Mouse (Mus musculus) myocyte (in vitro differentiated cells): ENCODE measurements around the gene Kifc3. TPM values are rescaled to one million over a fixed set of nuclear protein-coding genes. Genes with fewer than 3 reads are reported as not detected.

Experiments used
- H3K27me3 ChIP-seq: one replicate; pipeline ENCODE4 v1.6.1; 2011; ENCODE audit not compliant: control insufficient read depth, insufficient read depth, insufficient read length
- H3K36me3 ChIP-seq: one replicate; pipeline ENCODE4 v1.6.1; 2011; ENCODE audit not compliant: control insufficient read depth, insufficient read depth
- H3K4me2 ChIP-seq: one replicate; pipeline ENCODE4 v1.6.1; 2011; ENCODE audit warnings: low read depth, control low read depth
- H3K4me3 ChIP-seq: one replicate; pipeline ENCODE4 v1.5.1; 2011; ENCODE audit warnings: mild to moderate bottlenecking, control low read depth, moderate library complexity
- H3K79me2 ChIP-seq: one replicate; pipeline ENCODE4 v1.6.1; 2011; ENCODE audit not compliant: control insufficient read depth, insufficient read depth
- H3ac ChIP-seq: one replicate; pipeline ENCODE4 v1.6.1; 2011; ENCODE audit not compliant: control insufficient read depth, insufficient read length
- CEBPB ChIP-seq: IDR thresholded peaks from 2 replicates; pipeline ENCODE4 v1.6.1; 2011; ENCODE audit warnings: mild to moderate bottlenecking, moderate library complexity; ENCODE audit not compliant: poor library complexity, insufficient read depth, severe bottlenecking
- E2F4 ChIP-seq: IDR thresholded peaks from one replicate; pipeline ENCODE4 v1.6.1; 2011; ENCODE audit warnings: mild to moderate bottlenecking, control low read depth, moderate library complexity; ENCODE audit not compliant: insufficient read depth
- MAX ChIP-seq: IDR thresholded peaks from one replicate; pipeline ENCODE4 v1.6.1; 2011; ENCODE audit warnings: low read depth, mild to moderate bottlenecking, control low read depth
- MYOD1 ChIP-seq, 3 experiments: IDR thresholded peaks; one replicate each; pipeline ENCODE4 v1.6.1; 2011; ENCODE audit warnings: control low read depth in 2 of 3, low read depth in 2 of 3, mild to moderate bottlenecking in 2 of 3, moderate library complexity in 1 of 3; ENCODE audit not compliant: insufficient read length in 2 of 3, control insufficient read depth in 1 of 3
- MYOG ChIP-seq, 3 experiments: IDR thresholded peaks; one replicate each; pipeline ENCODE4 v1.6.1; 2011; ENCODE audit warnings: control low read depth in 2 of 3, low read depth in 2 of 3, mild to moderate bottlenecking in 2 of 3; ENCODE audit not compliant: insufficient read length in 2 of 3, control insufficient read depth in 1 of 3, insufficient read depth in 1 of 3
- POLR2A ChIP-seq: IDR thresholded peaks from one replicate; pipeline ENCODE4 v1.6.1; 2011; ENCODE audit warnings: low read depth, mild to moderate bottlenecking, control low read depth, moderate library complexity; ENCODE audit not compliant: insufficient read length
- POLR2AphosphoS2 ChIP-seq: IDR thresholded peaks from one replicate; pipeline ENCODE4 v1.6.1; 2011; ENCODE audit warnings: low read depth, control low read depth; ENCODE audit not compliant: insufficient read length
- REST ChIP-seq: IDR thresholded peaks from one replicate; pipeline ENCODE4 v1.6.1; 2011; ENCODE audit warnings: mild to moderate bottlenecking, control low read depth, moderate library complexity; ENCODE audit not compliant: insufficient read depth, insufficient read length
- SRF ChIP-seq: IDR thresholded peaks from one replicate; pipeline ENCODE4 v1.6.1; 2011; ENCODE audit warnings: low read depth; ENCODE audit not compliant: control insufficient read depth, insufficient read length
- TCF12 ChIP-seq: IDR thresholded peaks from one replicate; pipeline ENCODE4 v1.6.1; 2011; ENCODE audit warnings: mild to moderate bottlenecking, control low read depth; ENCODE audit not compliant: poor library complexity, insufficient read depth, severe bottlenecking
- TCF3 ChIP-seq: IDR thresholded peaks from one replicate; pipeline ENCODE4 v1.6.1; 2011; ENCODE audit warnings: low read depth, control low read depth; ENCODE audit not compliant: insufficient read length
- USF1 ChIP-seq: IDR thresholded peaks from one replicate; pipeline ENCODE4 v1.6.1; 2011; ENCODE audit warnings: low read depth, mild to moderate bottlenecking, control low read depth, moderate library complexity
- polyA plus RNA-seq: library from polyadenylated mRNA; unstranded; fragments of >200 nt; fragmentation: generic; extraction: Trizol; gene quantifications from one replicate; pipeline ENCODE4 v1.2.1, GENCODE M21; 2012; ENCODE audit warnings: missing spikeins

The Kifc3 gene
- polyA plus RNA-seq, 1 experiment, result 22.6 TPM

- Histone ChIP-seq H3K36me3 (no peaks in the 10 kb centered on the region), H3ac (no peak overlapping the region), H3K4me2 (peak overlapping the region; percentile 50), H3K27me3 (no peaks in the 10 kb centered on the region), H3K79me2 (no peaks in the 10 kb centered on the region), H3K4me3 (no peak overlapping the region)
- peak in 1 of 3 experiments; percentile 34 for TF ChIP-seq MYOG (IDR thresholded peaks at IDR 0.05; ENCODE audit: control insufficient read depth in 1 of 3, insufficient read depth in 1 of 3, insufficient read length in 2 of 3, low read depth in 2 of 3)
- TF ChIP-seq MYOD1 (IDR thresholded peaks at IDR 0.05; ENCODE audit: control insufficient read depth in 1 of 3, insufficient read length in 2 of 3, low read depth in 2 of 3), result peak in 1 of 3 experiments; percentile 47
- TF ChIP-seq POLR2A, result no peak
Observed at GRCm38 (mm10) chr8:95227151-95227468, 24.5 kb upstream of the Kifc3 start.

- Histone ChIP-seq H3K4me2 (peak overlapping the region; percentile 50), H3K4me3 (no peak overlapping the region), H3K79me2 (no peaks in the 10 kb centered on the region), H3ac (no peak overlapping the region), H3K27me3 (no peaks in the 10 kb centered on the region), H3K36me3 (no peaks in the 10 kb centered on the region)
- TF ChIP-seq TCF12 (no peak), TCF3 (no peak), POLR2A (no peak), POLR2AphosphoS2 (no peak), CEBPB (no peak), E2F4 (no peak), MAX (no peak), SRF (no peak), USF1 (no peak), REST (no peak), MYOG (IDR thresholded peaks at IDR 0.05; ENCODE audit: control insufficient read depth in 1 of 3, insufficient read depth in 1 of 3, insufficient read length in 2 of 3, low read depth in 2 of 3) (no peak), MYOD1 (IDR thresholded peaks at IDR 0.05; ENCODE audit: control insufficient read depth in 1 of 3, insufficient read length in 2 of 3, low read depth in 2 of 3) (no peak)
Observed at GRCm38 (mm10) chr8:95226251-95227150, 23.9 kb upstream of the Kifc3 start.

GRCm38 (mm10) chr8:95223969-95224368, 21.4 kb upstream of the Kifc3 start:
- H3K27me3 ChIP-seq, result no peaks in the 10 kb centered on the region
- H3K4me3 ChIP-seq, result no peak overlapping the region
- no peak for TF ChIP-seq USF1
- TF ChIP-seq MAX, result no peak
- TF ChIP-seq MYOG (IDR thresholded peaks at IDR 0.05; ENCODE audit: control insufficient read depth in 1 of 3, insufficient read depth in 1 of 3, insufficient read length in 2 of 3, low read depth in 2 of 3), result no peak
- no peak for TF ChIP-seq MYOD1 (IDR thresholded peaks at IDR 0.05; ENCODE audit: control insufficient read depth in 1 of 3, insufficient read length in 2 of 3, low read depth in 2 of 3)
- TF ChIP-seq E2F4, result no peak
- no peak for TF ChIP-seq POLR2AphosphoS2
- TF ChIP-seq TCF3, result no peak
- no peak for TF ChIP-seq TCF12
- TF ChIP-seq POLR2A, result no peak
- TF ChIP-seq SRF, result no peak
- TF ChIP-seq REST, result no peak
- no peak for TF ChIP-seq CEBPB
- no peak overlapping the region for H3ac ChIP-seq
- no peak overlapping the region for H3K4me2 ChIP-seq
- no peaks in the 10 kb centered on the region for H3K79me2 ChIP-seq
- H3K36me3 ChIP-seq, result no peaks in the 10 kb centered on the region

- Histone ChIP-seq H3K36me3 (no peaks in the 10 kb centered on the region), H3K4me2 (no peak overlapping the region), H3K27me3 (no peaks in the 10 kb centered on the region), H3K4me3 (no peak overlapping the region), H3K79me2 (no peaks in the 10 kb centered on the region), H3ac (no peak overlapping the region)
- no peak for TF ChIP-seq MAX
- no peak for TF ChIP-seq SRF
Observed at GRCm38 (mm10) chr8:95221045-95221444, 18.4 kb upstream of the Kifc3 start.

- TF ChIP-seq POLR2A (no peak), MAX (no peak), CEBPB (no peak), MYOG (IDR thresholded peaks at IDR 0.05; ENCODE audit: control insufficient read depth in 1 of 3, insufficient read depth in 1 of 3, insufficient read length in 2 of 3, low read depth in 2 of 3) (no peak), TCF3 (no peak), REST (no peak), MYOD1 (IDR thresholded peaks at IDR 0.05; ENCODE audit: control insufficient read depth in 1 of 3, insufficient read length in 2 of 3, low read depth in 2 of 3) (no peak), POLR2AphosphoS2 (no peak), SRF (no peak), USF1 (no peak), E2F4 (no peak), TCF12 (no peak)
- Histone ChIP-seq H3K4me2 (no peak overlapping the region), H3K79me2 (no peaks in the 10 kb centered on the region), H3K36me3 (no peaks in the 10 kb centered on the region), H3K27me3 (no peaks in the 10 kb centered on the region), H3ac (no peak overlapping the region), H3K4me3 (no peak overlapping the region)
Observed at GRCm38 (mm10) chr8:95220571-95220998, 18.0 kb upstream of the Kifc3 start.
